8 mouse cellular contexts compared by ENCODE assay signal in genomic region chr10:56115636-56116180, GRCm38 (mm10). TPM values are rescaled to one million over a fixed set of nuclear protein-coding genes. Genes with fewer than 3 reads are reported as not detected.
DNase-seq lines count a peak whose midpoint lies in the region; ATAC-seq lines count a peak whose summit lies in the region.

No protein-coding gene starts in this region.

- peak overlapping the region; percentile 63 for H3K4me3 ChIP-seq in erythroblast, embryonic 14.5 days (replicated peaks)
- H3K4me3 ChIP-seq in midbrain, embryonic 13.5 days (replicated peaks): peak overlapping the region; percentile 61

- WGBS in midbrain, embryonic 13.5 days: 14% methylated on average over 27 of the region's 27 CpGs

- H3K27ac ChIP-seq in midbrain, embryonic 13.5 days: peak overlapping the region; percentile 93

- H3K36me3 ChIP-seq in erythroblast, embryonic 14.5 days (ENCODE audit: control insufficient read depth): no peaks in the 10 kb centered on the region
- no peaks in the 10 kb centered on the region for H3K36me3 ChIP-seq in midbrain, embryonic 13.5 days

- ATAC-seq in erythroblast, adult 5-6 weeks (replicated peaks; ENCODE audit: low FRiP score, poor library complexity, severe bottlenecking): no peak
- ATAC-seq in midbrain, embryonic 13.5 days: peak; percentile 82

- H3K4me2 ChIP-seq in midbrain, embryonic 13.5 days (replicated peaks): peak overlapping the region; percentile 82

- no peaks in the 10 kb centered on the region for H3K9me3 ChIP-seq in erythroblast, embryonic 14.5 days (ENCODE audit: control insufficient read depth, low read length)
- no peaks in the 10 kb centered on the region for H3K9me3 ChIP-seq in midbrain, embryonic 13.5 days

- H3K4me1 ChIP-seq in erythroblast, embryonic 14.5 days (ENCODE audit: control insufficient read depth): peaks cover 10% of the 10 kb centered on the region
- H3K4me1 ChIP-seq in midbrain, embryonic 13.5 days (replicated peaks): peaks cover 11% of the 10 kb centered on the region

- H3K27me3 ChIP-seq in erythroblast, embryonic 14.5 days (ENCODE audit: control insufficient read depth): peaks cover 14% of the 10 kb centered on the region
- no peaks in the 10 kb centered on the region for H3K27me3 ChIP-seq in midbrain, embryonic 13.5 days

- DNase-seq in spleen, postnatal 4 days (ENCODE audit: low spot score in 2 of 2): peak; percentile 16 to 69
- no peak for DNase-seq in spleen, postnatal 36 days (ENCODE audit: low spot score in 2 of 2)
- DNase-seq in forelimb bud, embryonic 11.5 days (ENCODE audit: low read depth, low spot score): peak; percentile 8
- DNase-seq in layer of hippocampus, postnatal 14 days (ENCODE audit: low spot score in 2 of 2): peak; percentile 40 to 56
- DNase-seq in thymus, postnatal 14 days: peak; percentile 57

- peak overlapping the region; percentile 71 for H3K9ac ChIP-seq in midbrain, embryonic 13.5 days (replicated peaks)

RNA-seq across cellular contexts. Expression of gene Msl3l2, which starts 9.0 kb away (rescaled TPM):
- polyA plus RNA-seq in erythroblast, embryonic 14.5 days (2012): 0.08 and 0.12 TPM in 2 replicates
- total RNA-seq in erythroblast, adult 5-6 weeks (2015; ENCODE audit: low replicate concordance): 2.5 and 6.9 TPM in 2 replicates
- total RNA-seq in erythroblast, adult 5-6 weeks (2017; ENCODE audit: low replicate concordance): 1.5 and 2.8 TPM in 2 replicates
- 10 to 100 TPM; 15.5 to 16.6 TPM for total RNA-seq in layer of hippocampus, postnatal 14 days (2021)
- polyA plus RNA-seq in midbrain, embryonic 13.5 days (2015; fragmentation: Nextera tagmentation; extraction: Ambion mirVana): 9.6 and 10.1 TPM in 2 replicates

Comparison
In these comparisons a context has a peak if more than half of its experiments do, and no peak if none do; other contexts are left out.
1. DNase-seq: peak in spleen, postnatal 4 days (2 of 2), forelimb bud, embryonic 11.5 days (single experiment), layer of hippocampus, postnatal 14 days (2 of 2) and thymus, postnatal 14 days (single experiment); none in spleen, postnatal 36 days (0 of 2).